Mouse (Mus musculus) liver, embryonic 11.5 days (tissue): ENCODE data around the gene Col6a2. TPM values are rescaled to one million over a fixed set of nuclear protein-coding genes. Genes with fewer than 3 reads are reported as not detected.
A peak's percentile ranks its signal among the peaks of the same experiment; 100 is the strongest.

Source experiments
- ATAC-seq: fragments of 200-750 bp; cut with Nextera tagmentation; replicated peaks from 2 replicates; pipeline ENCODE4 v1.8.0; 2017; ENCODE audit warnings: moderate number of reproducible peaks, mild to moderate bottlenecking, moderate TSS enrichment, moderate library complexity; ENCODE audit not compliant: low FRiP score
- DNase-seq: peaks from one replicate; pipeline ENCODE4 v3.0.0-alpha.2; 2017; ENCODE audit warnings: low spot score
- H3K27ac ChIP-seq: fragments of 300-500 bp; sonication (generic); 2 replicates; pipeline ENCODE4 v1.5.1; 2014; ENCODE audit warnings: mild to moderate bottlenecking, low read depth, low read length, control low read depth
- H3K27me3 ChIP-seq: fragments of 300-500 bp; sonication (generic); replicated peaks from 2 replicates; pipeline ENCODE4 v1.6.1; 2014; ENCODE audit warnings: low read length, mixed read lengths; ENCODE audit not compliant: control insufficient read depth, insufficient read depth
- H3K36me3 ChIP-seq: fragments of 300-500 bp; sonication (generic); 2 replicates; pipeline ENCODE4 v1.6.1; 2014; ENCODE audit warnings: mild to moderate bottlenecking, low read length, moderate library complexity, mixed read lengths; ENCODE audit not compliant: control insufficient read depth, insufficient read depth
- H3K4me1 ChIP-seq: fragments of 300-500 bp; sonication (generic); replicated peaks from 2 replicates; pipeline ENCODE4 v1.6.1; 2014; ENCODE audit warnings: low read length, mixed read lengths; ENCODE audit not compliant: control insufficient read depth, insufficient read depth
- H3K4me2 ChIP-seq: fragments of 300-500 bp; sonication (generic); 2 replicates; pipeline ENCODE4 v1.6.1; 2014; ENCODE audit warnings: mild to moderate bottlenecking, control low read depth, moderate library complexity
- H3K4me3 ChIP-seq: fragments of 300-500 bp; sonication (generic); 2 replicates; pipeline ENCODE4 v1.5.1; 2014; ENCODE audit warnings: low read depth, low read length, control low read depth
- H3K9ac ChIP-seq: fragments of 300-500 bp; sonication (generic); 2 replicates; pipeline ENCODE4 v1.6.1; 2014; ENCODE audit warnings: low read depth, low read length, control low read depth
- H3K9me3 ChIP-seq: fragments of 300-500 bp; sonication (generic); 2 replicates; pipeline ENCODE4 v1.6.1; 2016; ENCODE audit warnings: low read length, inconsistent platforms, mixed read lengths; ENCODE audit not compliant: control insufficient read depth
- WGBS: fragments of 180-500 bp; shearing (Covaris S2); extraction: QIAGEN DNeasy Blood & Tissue Kit; methylation state at CpG from one replicate; pipeline ENCODE4 v1.1.7; 2014; 5-methylcytosine and 5-hydroxymethylcytosine counted together
- polyA plus RNA-seq: library from polyadenylated mRNA; unstranded; fragments of >200 nt; fragmentation: Nextera tagmentation; extraction: Ambion mirVana; gene quantifications from 2 replicates; pipeline ENCODE4 v1.2.1, GENCODE M21; 2014

Col6a2 gene
- polyA plus RNA-seq, 1 experiment from 2014 or later: 18.2 TPM

DNA sequence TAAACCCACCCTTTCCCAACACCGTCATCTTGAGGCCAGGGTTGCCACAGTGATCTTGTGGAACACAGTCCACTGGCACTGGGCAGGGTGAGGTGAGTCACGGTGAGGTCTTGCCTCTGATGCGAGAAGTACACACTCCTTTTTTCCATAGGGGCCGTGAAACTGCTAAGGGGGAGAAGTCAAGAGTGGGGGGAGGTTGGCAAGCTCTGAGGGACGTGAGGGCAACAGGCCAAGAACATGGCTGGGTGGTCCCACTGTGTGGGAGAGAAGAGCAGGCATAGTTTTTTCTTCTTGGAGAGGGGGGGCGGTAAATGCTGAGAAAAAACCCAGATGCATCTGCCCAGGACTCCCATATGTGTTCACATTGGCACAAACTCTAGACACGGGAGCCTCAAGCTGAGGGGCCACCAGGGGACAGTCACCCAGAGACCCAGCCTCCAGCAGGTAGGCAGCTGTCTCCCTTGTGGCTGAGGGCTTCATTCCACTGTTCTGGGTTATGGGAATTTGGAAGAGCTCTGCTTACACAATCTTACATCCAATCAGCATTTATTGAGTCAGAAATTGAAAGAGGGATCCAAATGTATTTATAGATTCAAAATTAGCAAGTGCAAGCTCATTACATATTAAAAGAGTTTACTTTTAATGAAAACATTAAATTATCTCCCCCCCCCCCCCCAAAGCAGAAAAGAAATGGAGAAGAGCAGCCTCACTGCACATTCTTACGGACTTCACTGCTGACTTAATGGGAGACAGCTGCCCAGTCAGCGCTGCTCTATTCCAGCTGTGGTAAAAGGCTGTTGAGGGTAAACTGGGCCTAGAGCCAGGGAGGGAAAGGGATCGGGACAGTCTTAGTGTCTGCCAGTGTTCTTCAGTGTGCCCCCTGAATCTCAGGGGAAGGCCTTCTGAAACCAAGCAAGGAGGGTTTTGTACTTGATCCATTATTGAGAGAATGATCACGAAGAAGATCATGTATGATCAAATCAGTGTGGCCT, 30.2 kb upstream of the Col6a2 start:
- DNase-seq (no peak), ATAC-seq (no peak)
- Histone ChIP-seq H3K27ac (no peak overlapping the region), H3K4me2 (no peak overlapping the region), H3K36me3 (no peaks in the 10 kb centered on the region), H3K27me3 (no peaks in the 10 kb centered on the region), H3K9me3 (no peaks in the 10 kb centered on the region), H3K4me1 (no peaks in the 10 kb centered on the region), H3K9ac (no peak overlapping the region), H3K4me3 (no peak overlapping the region)
- 73% methylated on average over 11 of the region's 11 CpGs for WGBS

DNA sequence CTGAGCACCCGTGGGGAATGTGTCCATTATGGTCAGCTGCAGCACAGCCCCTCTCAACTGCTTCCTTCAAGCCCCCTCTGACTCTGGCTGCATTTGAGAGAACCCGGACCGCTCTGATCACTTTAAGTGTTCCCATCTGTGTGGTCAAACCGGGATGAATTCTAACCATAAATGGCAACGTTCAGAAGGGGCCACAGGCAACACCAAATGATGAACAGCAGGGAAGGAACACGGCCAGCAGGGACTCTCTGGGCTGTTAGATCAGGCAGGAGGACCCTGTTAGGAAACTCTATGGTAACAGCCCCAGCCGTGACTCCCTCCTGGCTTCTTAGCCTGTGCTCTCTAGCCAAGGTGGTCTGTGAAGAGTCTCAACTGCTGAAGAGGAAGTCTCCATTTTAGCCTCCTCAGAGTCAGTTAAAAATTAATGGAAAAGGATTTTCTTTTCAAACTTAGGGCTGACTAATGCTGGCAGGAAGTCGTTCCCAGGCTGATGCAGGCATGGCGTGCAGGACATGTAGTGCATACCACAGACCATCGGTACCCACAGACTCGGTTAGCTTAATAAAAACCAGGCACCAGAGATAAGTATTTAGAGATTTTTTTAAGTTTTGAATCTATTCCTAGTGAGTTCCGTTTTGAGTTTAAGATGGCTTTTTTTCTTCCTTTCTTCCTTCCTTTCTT, 27.4 kb upstream of the Col6a2 start:
- H3K4me2 ChIP-seq: no peak overlapping the region
- no peak overlapping the region for H3K9ac ChIP-seq
- 53% methylated on average over 12 of the region's 12 CpGs for WGBS
- no peaks in the 10 kb centered on the region for H3K27me3 ChIP-seq
- DNase-seq (no peak), ATAC-seq (no peak)
- no peaks in the 10 kb centered on the region for H3K9me3 ChIP-seq
- no peaks in the 10 kb centered on the region for H3K4me1 ChIP-seq
- no peak overlapping the region for H3K4me3 ChIP-seq
- H3K36me3 ChIP-seq: no peaks in the 10 kb centered on the region
- peak overlapping the region; percentile 48; the same call in 1 of the 2 replicates for H3K27ac ChIP-seq

DNA sequence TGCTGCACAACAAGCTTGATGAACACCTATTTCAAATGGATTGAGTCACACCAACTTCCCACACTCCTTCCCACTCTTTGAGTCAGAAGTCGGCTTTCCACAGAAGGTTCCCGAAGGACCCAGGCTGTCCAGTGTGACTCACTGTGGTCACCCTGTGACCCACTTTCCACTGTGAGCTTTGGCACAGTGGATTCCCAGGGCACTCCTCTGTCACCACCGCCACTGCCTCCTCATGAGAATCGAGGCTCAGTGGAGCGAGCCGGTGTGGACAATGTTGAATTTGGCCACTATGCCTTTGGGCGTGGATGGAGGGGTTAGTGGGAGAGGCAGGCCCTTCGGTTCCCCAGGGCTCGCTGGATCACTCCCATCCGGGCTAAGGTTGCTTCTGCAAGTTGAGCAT, 25.3 kb upstream of the Col6a2 start:
- H3K9ac ChIP-seq: no peak overlapping the region
- H3K4me2 ChIP-seq: no peak overlapping the region
- no peak overlapping the region for H3K27ac ChIP-seq
- DNase-seq (no peak), ATAC-seq (no peak)
- no peak overlapping the region for H3K4me3 ChIP-seq
- no peaks in the 10 kb centered on the region for H3K36me3 ChIP-seq
- H3K9me3 ChIP-seq: no peaks in the 10 kb centered on the region
- WGBS: 87% methylated on average over 10 of the region's 10 CpGs
- no peaks in the 10 kb centered on the region for H3K27me3 ChIP-seq
- H3K4me1 ChIP-seq: no peaks in the 10 kb centered on the region

DNA sequence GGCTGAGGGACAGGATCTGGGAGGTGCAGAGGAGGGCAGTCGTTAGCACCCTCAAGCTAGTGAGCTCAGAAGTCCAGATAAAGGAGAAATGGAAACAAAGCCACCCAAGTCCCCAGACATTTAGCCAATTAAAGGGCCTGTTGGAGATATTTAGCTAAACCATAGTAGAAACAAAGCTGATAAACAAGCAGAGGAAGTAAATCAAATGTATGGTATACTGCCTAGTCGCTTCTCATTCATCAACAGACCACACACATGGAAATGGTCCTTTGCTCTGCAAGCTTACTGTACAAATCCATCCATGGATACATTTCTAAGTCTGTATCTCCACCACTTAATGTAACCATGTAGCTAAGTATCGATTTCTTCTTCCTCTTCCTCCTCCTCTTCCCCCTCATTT, 24.0 kb upstream of the Col6a2 start:
- H3K9me3 ChIP-seq: no peaks in the 10 kb centered on the region
- no peaks in the 10 kb centered on the region for H3K4me1 ChIP-seq
- H3K4me2 ChIP-seq: no peak overlapping the region
- DNase-seq: no peak
- no peaks in the 10 kb centered on the region for H3K36me3 ChIP-seq
- H3K27ac ChIP-seq: no peak overlapping the region
- no peak overlapping the region for H3K9ac ChIP-seq
- ATAC-seq: no peak
- H3K4me3 ChIP-seq: no peak overlapping the region
- WGBS: 66% methylated on average over 3 of the region's 3 CpGs
- no peaks in the 10 kb centered on the region for H3K27me3 ChIP-seq

DNA sequence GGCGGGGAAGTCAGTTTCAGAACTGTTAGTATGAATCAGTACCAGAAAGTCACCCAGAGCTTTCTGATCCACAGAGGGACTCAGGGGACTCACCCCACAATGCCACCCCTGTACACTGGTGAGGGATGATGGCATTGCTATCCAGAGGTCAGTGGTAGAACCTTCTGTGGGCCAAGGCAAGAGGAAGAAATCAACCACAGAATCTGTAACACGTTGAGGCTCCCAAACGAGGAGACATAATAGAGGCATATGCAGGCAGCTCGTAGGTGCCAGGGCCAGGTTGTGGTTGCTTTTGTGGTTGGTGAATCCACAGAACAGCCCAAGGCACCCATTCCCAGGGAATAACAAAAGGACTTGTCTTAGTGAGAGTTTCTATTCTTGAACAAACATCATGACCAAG, 22.3 kb upstream of the Col6a2 start:
- H3K4me1 ChIP-seq: no peaks in the 10 kb centered on the region
- H3K9ac ChIP-seq: no peak overlapping the region
- no peak overlapping the region for H3K4me3 ChIP-seq
- no peaks in the 10 kb centered on the region for H3K9me3 ChIP-seq
- DNase-seq (no peak), ATAC-seq (no peak)
- H3K27me3 ChIP-seq: no peaks in the 10 kb centered on the region
- H3K27ac ChIP-seq: no peak overlapping the region
- no peak overlapping the region for H3K4me2 ChIP-seq
- H3K36me3 ChIP-seq: no peaks in the 10 kb centered on the region
- 68% methylated on average over 4 of the region's 4 CpGs for WGBS

DNA sequence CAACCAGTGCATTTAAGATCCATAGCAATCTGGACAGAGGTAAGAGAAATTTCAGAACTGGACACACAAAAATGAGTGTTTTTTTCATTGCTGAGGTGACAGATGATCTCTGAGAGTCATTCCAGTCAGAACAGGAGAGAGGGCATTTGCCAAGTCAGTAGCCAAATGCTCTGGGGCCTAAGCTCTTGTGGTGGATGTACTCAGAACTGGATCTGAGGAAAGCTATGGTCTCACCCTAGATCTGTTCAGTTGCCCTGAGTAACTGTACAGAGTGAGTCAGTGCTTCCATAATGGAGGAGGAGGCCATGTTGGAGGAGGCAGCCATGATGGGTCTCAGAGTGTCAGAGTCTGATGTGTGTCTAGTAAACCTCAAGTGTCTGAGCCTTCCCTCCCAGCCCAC, 21.6 kb upstream of the Col6a2 start:
- ATAC-seq (no peak), DNase-seq (no peak)
- no peak overlapping the region for H3K4me2 ChIP-seq
- H3K4me3 ChIP-seq: no peak overlapping the region
- H3K27me3 ChIP-seq: no peaks in the 10 kb centered on the region
- H3K4me1 ChIP-seq: no peaks in the 10 kb centered on the region
- no peak overlapping the region for H3K27ac ChIP-seq
- H3K9me3 ChIP-seq: no peaks in the 10 kb centered on the region
- H3K9ac ChIP-seq: no peak overlapping the region
- H3K36me3 ChIP-seq: no peaks in the 10 kb centered on the region

DNA sequence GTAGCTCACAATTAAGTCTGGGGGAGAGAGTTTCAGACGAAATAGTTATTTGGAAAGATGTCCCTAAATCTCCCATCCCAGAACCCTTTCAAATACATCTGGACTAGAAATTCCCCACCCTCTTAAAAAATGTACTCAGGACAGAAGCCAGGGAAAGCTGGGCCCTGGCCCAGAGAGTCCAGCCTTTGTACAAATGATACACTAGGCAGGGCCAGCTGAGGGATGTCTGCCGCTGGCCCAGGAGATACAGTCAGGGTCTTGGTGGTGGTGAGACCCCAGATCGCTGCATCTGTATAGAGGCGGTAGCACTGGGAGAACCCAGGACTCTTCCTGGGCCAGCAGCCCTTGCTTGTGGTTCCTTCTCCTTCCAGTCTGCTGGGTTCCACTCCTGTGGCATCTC, 20.6 kb upstream of the Col6a2 start:
- H3K9me3 ChIP-seq: no peaks in the 10 kb centered on the region
- DNase-seq: no peak
- 77% methylated on average over 4 of the region's 4 CpGs for WGBS
- H3K4me2 ChIP-seq: no peak overlapping the region
- no peaks in the 10 kb centered on the region for H3K4me1 ChIP-seq
- H3K36me3 ChIP-seq: no peaks in the 10 kb centered on the region
- no peak overlapping the region for H3K27ac ChIP-seq
- ATAC-seq: no peak
- H3K9ac ChIP-seq: no peak overlapping the region
- H3K4me3 ChIP-seq: no peak overlapping the region
- no peaks in the 10 kb centered on the region for H3K27me3 ChIP-seq

DNA sequence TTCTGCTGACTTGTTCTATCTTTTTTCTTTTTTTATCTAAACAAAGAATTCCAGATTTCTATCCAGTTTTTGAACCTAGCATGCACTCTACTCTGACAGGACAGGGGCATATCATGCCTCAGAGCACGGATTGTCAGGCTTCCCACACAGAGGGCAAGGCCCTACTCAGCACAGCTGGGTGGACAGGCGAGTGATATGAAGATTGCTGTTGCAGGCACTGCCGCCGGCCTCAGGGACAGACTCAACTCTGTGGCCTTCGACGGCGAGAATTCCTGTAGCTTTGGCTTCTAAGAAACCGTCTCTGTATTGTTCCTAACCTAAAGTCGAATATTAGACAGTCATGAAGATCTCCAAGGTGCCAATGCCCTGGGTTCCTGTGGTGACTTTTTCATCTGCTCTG, 20.0 kb upstream of the Col6a2 start:
- H3K4me3 ChIP-seq: no peak overlapping the region
- no peak overlapping the region for H3K27ac ChIP-seq
- no peak for DNase-seq
- H3K27me3 ChIP-seq: no peaks in the 10 kb centered on the region
- H3K36me3 ChIP-seq: no peaks in the 10 kb centered on the region
- H3K9me3 ChIP-seq: no peaks in the 10 kb centered on the region
- H3K4me2 ChIP-seq: no peak overlapping the region
- WGBS: 70% methylated on average over 9 of the region's 9 CpGs
- no peak for ATAC-seq
- H3K4me1 ChIP-seq: no peaks in the 10 kb centered on the region
- H3K9ac ChIP-seq: no peak overlapping the region
